Mouse (Mus musculus) kidney, adult 2 months (tissue): Measurements from ENCODE around the gene Tsacc. TPM values are rescaled to one million over a fixed set of nuclear protein-coding genes. Genes with fewer than 3 reads are reported as not detected.
"Not testable (repeated sequence)": the region's sequence is repeated elsewhere in the genome, so short reads cannot be mapped to it uniquely, and the experiment has no call there.

Source experiments
- DNase-seq: peaks from one replicate; pipeline ENCODE4 v3.0.0; 2021
- H3K27ac ChIP-seq: fragments of 200-500 bp; 2 replicates; pipeline ENCODE4 v1.5.1; 2012; ENCODE audit warnings: low read depth, low read length, control low read depth, inconsistent platforms; ENCODE audit not compliant: insufficient read depth
- H3K27me3 ChIP-seq: fragments of 200-500 bp; replicated peaks from 2 replicates; pipeline ENCODE4 v1.6.1; 2012; ENCODE audit warnings: mild to moderate bottlenecking, moderate library complexity, low read length, inconsistent platforms; ENCODE audit not compliant: control insufficient read depth, insufficient read depth
- H3K36me3 ChIP-seq: fragments of 200-500 bp; 2 replicates; pipeline ENCODE4 v1.6.1; 2012; ENCODE audit warnings: mild to moderate bottlenecking, moderate library complexity, low read length, inconsistent platforms; ENCODE audit not compliant: control insufficient read depth, insufficient read depth
- H3K4me1 ChIP-seq: fragments of 200-500 bp; 2 replicates; pipeline ENCODE4 v1.6.1; 2011; ENCODE audit warnings: low read length; ENCODE audit not compliant: control insufficient read depth, insufficient read depth
- H3K4me3 ChIP-seq: fragments of 200-500 bp; 2 replicates; pipeline ENCODE4 v1.5.1; 2011; ENCODE audit warnings: mild to moderate bottlenecking, low read depth, low read length, control low read depth; ENCODE audit not compliant: insufficient read depth
- CTCF ChIP-seq: fragments of 200-500 bp; conservative IDR thresholded peaks from 2 replicates; pipeline ENCODE4 v1.5.1; 2011; ENCODE audit warnings: low read depth, mild to moderate bottlenecking, control low read depth, low read length, moderate library complexity, mixed read lengths; ENCODE audit not compliant: insufficient read depth, insufficient read length
- POLR2A ChIP-seq: fragments of 200-500 bp; IDR thresholded peaks from one replicate; pipeline ENCODE4 v1.6.1; 2011; ENCODE audit warnings: low read depth, low read length, control low read depth
- WGBS: fragments of 180-500 bp; shearing (Covaris S2); methylation state at CpG from one replicate; pipeline ENCODE4 v1.1.7; 2018; 5-methylcytosine and 5-hydroxymethylcytosine counted together
- polyA plus RNA-seq: library from polyadenylated mRNA; depleted of rRNA; stranded (reverse); fragments of >200 nt; gene quantifications from 2 replicates; pipeline ENCODE4 v1.2.3, GENCODE M21; 2012

Gene Tsacc
- polyA plus RNA-seq, 1 experiment, result 5.7 TPM

DNA sequence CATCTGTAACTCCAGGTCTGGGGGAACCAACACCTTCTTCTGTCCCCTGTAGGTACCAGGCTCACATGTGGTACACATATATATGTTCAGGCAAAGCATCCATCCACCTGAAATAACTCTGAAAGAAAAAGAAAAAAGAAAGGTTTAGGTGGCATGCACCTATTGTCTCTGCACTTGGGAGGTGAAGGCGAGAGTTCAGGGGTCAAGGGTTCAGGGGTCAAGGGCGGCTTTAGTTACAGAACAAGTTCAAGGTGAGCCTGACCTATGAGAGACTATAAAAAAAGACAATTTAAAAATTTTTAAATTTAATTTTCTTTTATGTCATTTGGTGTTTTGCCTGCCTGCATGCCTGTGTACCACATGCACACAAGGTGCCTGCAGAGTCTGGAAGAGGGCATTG lies 16.8 kb downstream of the Tsacc start:
- DNase-seq, result no peak
- H3K4me3 ChIP-seq, result no peak overlapping the region
- TF ChIP-seq CTCF (no peak), POLR2A (no peak)
- 91% methylated on average over 2 of the region's 2 CpGs for WGBS
- H3K36me3 ChIP-seq, result no peaks in the 10 kb centered on the region
- H3K27ac ChIP-seq, result no peak overlapping the region
- H3K4me1 ChIP-seq, result no peaks in the 10 kb centered on the region
- H3K27me3 ChIP-seq, result no peaks in the 10 kb centered on the region

- Histone ChIP-seq H3K4me3 (no peak overlapping the region), H3K4me1 (no peaks in the 10 kb centered on the region), H3K36me3 (no peaks in the 10 kb centered on the region), H3K27ac (no peak overlapping the region), H3K27me3 (no peaks in the 10 kb centered on the region)
- DNase-seq, result peak; percentile 47
- TF ChIP-seq CTCF, result peak; percentile 72
- TF ChIP-seq POLR2A, result no peak
- WGBS, result 39% methylated on average over 7 of the region's 7 CpGs
Observed at GRCm38 (mm10) chr3:88276529-88277143, 20.2 kb downstream of the Tsacc start.

GRCm38 (mm10) chr3:88276121-88276520 lies 20.7 kb downstream of the Tsacc start:
- WGBS, result 78% methylated on average over 2 of the region's 2 CpGs
- TF ChIP-seq CTCF, result no peak
- no peak for TF ChIP-seq POLR2A
- Histone ChIP-seq H3K36me3 (no peaks in the 10 kb centered on the region), H3K27me3 (no peaks in the 10 kb centered on the region), H3K4me1 (no peaks in the 10 kb centered on the region), H3K4me3 (no peak overlapping the region), H3K27ac (no peak overlapping the region)
- no peak for DNase-seq

- WGBS, result 95% methylated on average over 4 of the region's 4 CpGs
- H3K27me3 ChIP-seq, result no peaks in the 10 kb centered on the region
- no peak overlapping the region for H3K27ac ChIP-seq
- no peaks in the 10 kb centered on the region for H3K36me3 ChIP-seq
- no peak for TF ChIP-seq POLR2A
- 0 out of 2 replicates have a peak, but pooled peaks have one; percentile 10 for TF ChIP-seq CTCF
- no peaks in the 10 kb centered on the region for H3K4me1 ChIP-seq
- no peak for DNase-seq
- no peak overlapping the region for H3K4me3 ChIP-seq
Observed at GRCm38 (mm10) chr3:88274002-88274401, 22.8 kb downstream of the Tsacc start.

DNA sequence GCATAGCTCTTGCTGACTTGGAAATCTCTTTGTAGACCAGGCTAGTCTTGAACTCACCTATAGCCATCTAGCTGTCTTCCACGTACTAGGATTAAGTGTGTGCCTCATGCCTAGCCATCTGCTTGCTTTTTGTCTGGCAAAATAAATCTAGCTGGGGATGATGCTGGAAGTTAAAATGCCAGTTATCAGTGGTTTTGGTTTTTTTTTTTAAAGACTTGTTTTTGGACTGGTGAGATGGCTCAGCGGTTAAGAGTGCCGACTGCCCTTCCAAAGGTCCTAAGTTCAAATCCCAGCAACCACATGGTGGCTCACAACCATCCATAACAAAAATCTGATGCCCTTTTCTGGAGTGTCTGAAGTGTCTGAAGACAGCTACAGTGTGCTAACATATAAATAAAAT lies 24.9 kb downstream of the Tsacc start:
- Histone ChIP-seq H3K4me3 (no peak overlapping the region), H3K27ac (no peak overlapping the region), H3K27me3 (no peaks in the 10 kb centered on the region), H3K36me3 (no peaks in the 10 kb centered on the region), H3K4me1 (no peaks in the 10 kb centered on the region)
- WGBS, result 79% methylated on average over 3 of the region's 3 CpGs
- DNase-seq, result no peak
- TF ChIP-seq POLR2A (no peak), CTCF (no peak)

GRCm38 (mm10) chr3:88271298-88271697 lies 25.5 kb downstream of the Tsacc start:
- not testable (repeated sequence) for H3K27ac ChIP-seq, H3K36me3 ChIP-seq, H3K27me3 ChIP-seq, H3K4me1 ChIP-seq, DNase-seq, H3K4me3 ChIP-seq
- 94% methylated on average over 2 of the region's 2 CpGs for WGBS

GRCm38 (mm10) chr3:88268991-88269390 lies 27.8 kb downstream of the Tsacc start:
- no peaks in the 10 kb centered on the region for H3K4me1 ChIP-seq
- TF ChIP-seq CTCF (no peak), POLR2A (no peak)
- no peaks in the 10 kb centered on the region for H3K27me3 ChIP-seq
- WGBS, result 88% methylated on average over 5 of the region's 5 CpGs
- no peak overlapping the region for H3K4me3 ChIP-seq
- H3K36me3 ChIP-seq, result no peaks in the 10 kb centered on the region
- no peak for DNase-seq
- no peak overlapping the region for H3K27ac ChIP-seq

- not testable (repeated sequence) for H3K27me3 ChIP-seq, DNase-seq, H3K4me3 ChIP-seq, H3K36me3 ChIP-seq, H3K27ac ChIP-seq, H3K4me1 ChIP-seq
- WGBS, result 70% methylated on average over 6 of the region's 6 CpGs
Observed at GRCm38 (mm10) chr3:88268014-88268413, 28.8 kb downstream of the Tsacc start.
